Mouse (Mus musculus): ENCODE measurements around the gene Xirp1.

Gene Xirp1

DNA sequence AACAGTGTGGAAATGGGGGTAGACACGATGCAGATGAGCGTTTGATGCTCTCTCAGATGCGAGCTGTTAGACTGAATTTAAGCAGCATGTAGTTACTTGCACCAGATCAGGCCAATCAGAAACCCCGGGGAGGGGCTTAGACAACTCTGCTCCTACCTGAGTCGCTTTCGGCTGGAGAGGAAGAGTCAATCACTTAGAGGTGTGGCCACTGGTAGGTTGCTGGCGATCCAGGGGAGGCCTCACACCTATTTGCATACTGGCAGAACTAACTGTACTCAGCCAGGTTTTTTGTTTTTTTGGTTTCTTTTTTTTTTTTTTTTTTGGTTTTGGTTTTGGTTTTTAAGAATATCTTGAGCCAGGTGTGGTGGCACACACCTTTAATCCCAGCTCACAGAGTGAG lies 35.1 kb downstream of the Xirp1 start:
- peak in 1 of 2 experiments; percentile 45 for DNase-seq (ENCODE audit: low spot score in 2 of 2)

- DNase-seq (ENCODE audit: low spot score in 2 of 2): no peak
Observed at GRCm38 (mm10) chr9:119985881-119986574, 37.4 kb downstream of the Xirp1 start.

DNA sequence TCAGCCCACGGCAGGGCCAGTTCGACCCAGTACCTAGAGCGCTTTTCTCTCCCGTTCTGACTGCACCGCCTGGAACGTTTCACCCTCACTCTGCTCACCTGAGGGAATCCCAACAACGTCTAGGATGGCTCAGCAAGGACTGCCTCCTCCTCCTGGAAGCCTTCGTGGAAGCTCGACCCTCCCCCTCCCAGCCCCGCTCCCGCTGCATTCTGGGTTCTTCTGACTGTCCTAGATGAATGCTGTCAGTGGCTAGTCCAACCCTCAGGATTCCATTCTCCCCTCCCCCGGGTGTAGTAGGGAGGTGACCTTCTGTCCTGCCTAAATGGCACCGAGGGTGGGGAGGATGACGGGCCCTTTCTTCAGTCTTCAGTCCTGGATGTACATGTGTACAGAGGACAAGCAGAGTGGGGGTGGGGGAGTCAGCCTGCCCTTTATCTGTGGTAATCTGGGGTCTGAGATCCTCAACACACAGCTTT lies 38.8 kb downstream of the Xirp1 start, which contains the start of gene Csrnp1:
Gene Csrnp1 (minus strand): TSS at position 123 of the 476 bp plus-strand sequence.
- DNase-seq (ENCODE audit: low spot score in 2 of 2): no peak

- peak; percentile 60 to 83 for DNase-seq (ENCODE audit: low spot score in 2 of 2)
Observed at GRCm38 (mm10) chr9:119983585-119984535, 39.5 kb downstream of the Xirp1 start.

DNA sequence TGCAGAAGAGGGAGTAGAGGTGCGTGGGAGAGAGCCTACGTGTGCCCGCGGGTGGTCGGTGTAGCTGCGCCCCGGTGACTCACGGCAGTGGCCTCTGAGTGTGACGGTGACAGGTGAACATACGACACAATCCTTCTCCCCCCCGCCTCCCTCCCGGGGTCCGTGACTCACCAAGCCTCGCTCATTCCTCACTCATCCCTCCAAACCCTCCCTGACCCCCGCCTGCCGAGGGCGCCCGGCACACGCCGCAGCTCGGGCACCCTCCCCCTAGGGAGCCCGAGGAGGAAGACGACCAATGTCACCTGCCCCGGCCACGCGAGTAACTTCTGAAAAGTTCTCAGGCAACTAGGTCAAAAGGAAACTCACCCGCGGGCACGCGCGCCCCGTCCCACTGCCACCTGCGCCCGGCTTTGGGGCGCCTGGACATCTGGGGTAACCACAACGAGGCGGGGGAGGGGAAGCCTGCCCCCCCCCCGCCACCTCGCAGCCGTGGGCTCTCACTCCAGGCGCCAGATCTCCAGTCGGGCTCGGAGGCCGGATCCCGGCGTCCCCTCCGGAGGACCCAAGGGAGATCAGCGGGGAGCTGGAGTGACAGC lies 40.3 kb downstream of the Xirp1 start:
- peak; percentile 40 to 62 for DNase-seq (ENCODE audit: low spot score in 2 of 2)

DNA sequence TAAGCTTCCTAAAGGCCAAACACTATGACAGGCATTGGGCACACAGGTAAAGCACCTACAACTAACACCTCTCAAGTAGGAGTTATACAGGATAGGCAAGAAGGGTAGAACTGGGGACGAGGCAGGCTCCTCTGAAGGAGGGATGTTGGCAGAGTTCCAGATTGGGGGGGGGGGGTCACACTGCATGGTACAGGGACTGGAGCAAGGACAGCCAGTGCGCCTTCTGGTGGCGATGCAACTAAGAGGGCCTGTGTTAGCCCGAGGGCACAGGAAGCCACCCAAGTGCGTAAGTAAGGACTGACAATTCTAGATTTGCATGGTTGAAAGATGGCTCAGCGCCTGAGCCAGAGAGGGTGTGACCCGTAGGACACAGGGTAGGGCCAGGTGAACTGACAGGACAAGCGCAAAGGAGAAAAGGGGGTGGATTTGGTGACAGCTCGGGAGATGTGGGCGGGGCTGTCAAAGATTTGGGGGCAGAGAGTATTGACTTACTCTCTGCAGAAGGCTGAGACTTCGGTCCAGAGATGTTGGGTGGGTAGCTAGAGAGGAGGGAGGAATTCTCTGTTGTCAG lies 41.1 kb downstream of the Xirp1 start:
- peak; percentile 45 to 80 for DNase-seq (ENCODE audit: low spot score in 2 of 2)

GRCm38 (mm10) chr9:119981183-119982179 lies 41.9 kb downstream of the Xirp1 start:
- peak; percentile 35 to 71 for DNase-seq (ENCODE audit: low spot score in 2 of 2)

GRCm38 (mm10) chr9:119980770-119981182 lies 42.6 kb downstream of the Xirp1 start:
- DNase-seq (ENCODE audit: low spot score in 2 of 2): no peak

- DNase-seq (ENCODE audit: low spot score in 2 of 2): no peak
Observed at GRCm38 (mm10) chr9:119979749-119980148, 43.6 kb downstream of the Xirp1 start.

DNA sequence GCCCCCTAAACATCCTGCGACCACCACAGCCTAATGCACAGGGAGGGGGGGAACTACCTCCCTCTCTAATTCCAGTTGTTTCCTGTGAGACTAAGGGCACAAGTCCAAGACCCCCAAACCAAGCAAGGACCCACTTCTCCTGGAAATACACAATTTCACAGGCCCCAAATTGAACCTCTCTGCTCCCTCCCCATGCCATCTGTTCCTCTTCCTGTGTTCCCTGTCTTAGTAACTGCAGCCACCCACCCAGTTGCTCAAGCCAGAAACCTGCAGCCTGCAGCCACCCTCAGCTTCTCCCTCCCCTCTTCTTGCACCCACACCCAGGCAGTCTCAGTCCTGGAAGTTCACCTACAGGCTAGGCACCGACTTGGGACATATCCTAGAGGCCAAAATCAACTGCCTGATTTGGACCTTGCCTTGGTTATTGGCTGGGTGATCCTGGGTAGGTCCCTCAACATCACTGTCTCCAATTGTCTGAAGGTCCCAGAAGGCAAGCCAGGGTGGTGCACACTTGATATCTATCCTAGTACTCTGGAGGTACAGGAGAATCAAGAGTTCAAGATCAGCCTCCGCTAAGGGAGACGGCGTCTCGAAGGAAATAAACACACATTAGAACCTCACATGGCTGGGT lies 44.5 kb downstream of the Xirp1 start:
- DNase-seq (ENCODE audit: low spot score in 2 of 2): no peak

DNA sequence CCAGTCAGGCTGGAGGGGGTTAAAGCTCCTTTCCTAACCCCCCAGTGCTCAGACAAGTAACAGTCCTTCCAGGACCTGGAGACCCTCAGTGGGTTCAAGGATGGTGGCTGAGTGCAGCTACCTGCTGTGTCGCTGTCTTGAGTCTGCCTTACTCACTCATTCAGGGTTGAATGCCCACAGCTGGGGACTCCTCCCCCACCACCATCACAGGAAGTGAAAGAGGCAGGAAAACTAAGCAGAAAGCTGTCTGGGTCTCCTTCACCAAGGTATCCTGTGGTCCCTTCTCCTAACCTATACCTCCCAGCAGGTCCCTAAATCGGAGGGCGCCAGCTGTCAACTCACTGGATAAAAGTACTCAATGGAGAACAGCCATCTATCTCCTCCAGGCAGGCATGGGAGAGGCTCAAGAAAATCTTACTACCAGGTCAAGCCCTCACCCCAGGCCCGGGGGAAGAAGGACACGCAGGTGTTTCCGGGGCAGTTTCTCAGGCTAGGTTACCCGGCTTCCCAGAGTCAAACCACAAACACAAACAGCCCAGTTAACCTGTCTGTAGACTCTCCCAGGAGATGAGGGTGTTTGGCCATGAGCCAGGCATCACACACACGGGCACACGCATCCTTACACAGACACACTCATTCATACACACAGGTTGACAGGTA lies 45.1 kb downstream of the Xirp1 start:
- peak; percentile 31 to 71 for DNase-seq (ENCODE audit: low spot score in 2 of 2)

GRCm38 (mm10) chr9:119977557-119978060 lies 45.8 kb downstream of the Xirp1 start:
- no peak for DNase-seq (ENCODE audit: low spot score in 2 of 2)

DNA sequence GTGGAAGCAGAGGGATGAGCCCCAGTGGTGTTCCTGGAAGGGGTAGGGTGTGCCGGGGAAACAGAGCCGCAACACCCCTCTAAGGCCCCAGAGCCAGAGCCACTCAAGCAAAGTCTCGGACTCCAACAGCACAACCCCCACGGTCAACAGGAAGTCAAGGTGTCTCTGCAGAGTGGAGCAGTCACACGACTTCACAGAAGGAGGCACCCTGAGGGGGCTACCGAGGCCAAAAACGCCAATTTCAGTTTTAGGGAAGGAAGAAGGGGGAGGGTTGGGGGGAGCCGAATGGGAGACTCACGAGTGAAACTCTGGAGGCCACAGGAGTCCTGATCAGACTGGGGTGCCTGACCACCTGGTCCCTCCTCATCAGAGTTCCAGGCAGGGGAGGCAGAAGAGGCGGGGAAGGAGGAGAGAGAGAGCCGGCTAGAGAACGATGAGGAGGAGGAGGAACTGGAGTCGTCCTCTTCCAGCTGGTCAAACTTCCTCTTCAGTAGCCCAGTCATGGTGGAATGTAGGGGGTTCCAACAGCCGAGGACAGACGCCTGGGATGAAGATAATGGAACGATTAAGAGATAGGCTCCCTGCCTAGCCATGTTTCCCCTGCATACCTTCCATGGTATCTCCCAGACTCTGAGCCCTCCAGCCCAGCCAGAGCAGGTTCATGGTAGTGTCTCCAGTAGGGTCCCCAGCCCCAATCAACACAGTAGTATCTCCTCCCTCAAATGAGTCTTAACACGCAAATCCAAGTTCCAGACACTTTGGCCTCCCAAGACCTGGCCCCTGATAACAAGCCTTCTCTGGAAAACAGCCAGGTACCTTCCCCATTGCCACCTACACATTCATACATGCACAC lies 46.5 kb downstream of the Xirp1 start:
- DNase-seq (ENCODE audit: low spot score in 2 of 2): peak in 1 of 2 experiments; percentile 48

- DNase-seq (ENCODE audit: low spot score in 2 of 2): no peak
Observed at GRCm38 (mm10) chr9:119975286-119975685, 48.1 kb downstream of the Xirp1 start.

GRCm38 (mm10) chr9:119974609-119975008 lies 48.8 kb downstream of the Xirp1 start:
- DNase-seq (ENCODE audit: low spot score in 2 of 2): no peak

DNA sequence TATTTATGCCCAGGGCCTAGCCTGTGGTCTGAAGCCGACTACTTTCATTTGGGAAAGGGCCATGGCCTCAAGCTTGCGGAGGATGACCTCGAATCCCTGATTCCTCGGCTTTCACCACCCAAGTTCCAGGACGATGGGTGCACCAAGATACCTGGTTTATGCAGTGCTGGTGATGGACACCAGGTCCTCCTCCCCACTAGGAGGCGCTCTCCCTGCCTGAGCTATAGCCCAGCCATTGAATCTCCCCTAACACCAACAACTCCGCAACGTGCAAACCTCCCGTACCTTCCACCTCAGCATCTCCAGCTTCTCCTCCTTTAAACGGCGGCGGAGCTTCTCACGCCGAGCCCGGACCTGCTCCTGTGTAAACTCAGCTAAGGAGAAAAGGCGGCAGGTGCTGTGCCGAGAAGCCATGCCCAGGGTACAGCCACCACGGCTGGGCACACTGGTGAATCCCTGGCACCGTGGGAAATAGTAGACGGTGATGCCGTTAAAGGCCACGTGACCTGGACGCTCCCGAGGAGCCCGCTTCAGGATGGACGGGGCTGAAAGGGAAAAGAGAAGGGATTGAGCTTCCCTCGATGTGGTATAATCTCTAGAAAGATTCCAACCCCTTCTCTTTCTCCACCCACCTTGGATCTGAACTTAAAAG lies 49.4 kb downstream of the Xirp1 start:
- DNase-seq (ENCODE audit: low spot score in 2 of 2): peak in 1 of 2 experiments; percentile 65

- no peak for DNase-seq (ENCODE audit: low spot score in 2 of 2)
Observed at GRCm38 (mm10) chr9:119973281-119973680, 50.1 kb downstream of the Xirp1 start.

- no peak for DNase-seq (ENCODE audit: low spot score in 2 of 2)
Observed at GRCm38 (mm10) chr9:119972582-119972981, 50.8 kb downstream of the Xirp1 start.

All from spleen, postnatal 10 days (tissue).